Mouse (Mus musculus) testis, postnatal 10 days (tissue): ENCODE measurements around the gene Rho.

Experiments used
- DNase-seq: peaks from one replicate; pipeline ENCODE4 v3.0.0; 2021; ENCODE audit warnings: low spot score

Gene Rho

DNA sequence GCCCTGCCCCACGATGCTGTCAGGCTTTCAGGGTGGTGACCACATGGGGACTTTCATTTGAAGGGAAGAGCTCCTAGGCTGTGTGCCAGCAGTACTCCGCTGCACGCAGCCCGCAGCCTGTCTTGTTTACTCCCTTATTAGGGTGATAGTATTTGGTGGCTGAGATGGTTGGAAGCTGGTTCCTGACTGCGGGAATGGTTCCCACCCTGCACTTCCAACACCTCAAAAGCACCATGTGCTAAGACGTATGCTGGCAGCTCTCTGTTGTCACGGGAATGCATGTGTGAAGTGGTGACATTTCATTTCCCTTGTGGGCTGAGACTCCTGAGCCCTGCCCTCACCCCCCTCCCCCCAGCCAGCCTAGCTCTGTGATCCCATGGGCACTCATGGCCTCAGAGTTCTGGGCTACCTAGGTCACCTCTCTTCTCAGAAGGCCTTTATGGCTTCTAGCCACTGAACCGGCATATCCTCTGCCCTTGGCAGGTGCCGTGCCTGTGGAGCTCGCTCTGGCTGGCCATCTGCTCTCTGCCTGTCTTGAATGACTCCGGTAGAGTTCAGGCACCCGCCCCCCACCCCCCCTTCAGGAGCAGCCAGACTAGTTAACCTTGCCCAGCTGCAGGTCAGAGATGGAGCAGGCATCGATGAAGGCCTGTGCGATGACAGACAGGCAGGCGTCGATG lies 25.5 kb downstream of the Rho start:
- DNase-seq: no peak

DNA sequence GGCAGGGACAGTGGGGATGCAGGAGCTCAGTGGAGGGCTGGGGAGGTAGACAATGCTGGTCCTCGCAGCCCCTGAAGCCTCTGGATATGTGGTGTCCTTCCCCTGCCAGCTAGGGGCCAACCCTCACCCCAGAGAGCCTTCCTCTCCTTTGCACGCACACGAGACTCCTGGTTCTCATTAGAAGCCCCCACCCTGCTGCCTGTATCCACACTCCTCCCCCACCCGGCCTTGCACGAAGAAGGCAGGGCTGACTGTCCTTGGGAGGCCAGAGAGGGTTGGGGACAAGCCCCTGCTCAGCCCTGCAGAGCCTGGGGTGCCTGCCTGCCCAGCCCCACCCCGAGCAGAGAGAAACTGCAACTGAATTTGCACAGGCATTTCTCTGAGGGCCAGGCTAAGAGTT lies 26.1 kb downstream of the Rho start:
- DNase-seq: peak; percentile 64

- DNase-seq: no peak
Measured at GRCm38 (mm10) chr6:115958445-115958844, 26.9 kb downstream of the Rho start.

DNA sequence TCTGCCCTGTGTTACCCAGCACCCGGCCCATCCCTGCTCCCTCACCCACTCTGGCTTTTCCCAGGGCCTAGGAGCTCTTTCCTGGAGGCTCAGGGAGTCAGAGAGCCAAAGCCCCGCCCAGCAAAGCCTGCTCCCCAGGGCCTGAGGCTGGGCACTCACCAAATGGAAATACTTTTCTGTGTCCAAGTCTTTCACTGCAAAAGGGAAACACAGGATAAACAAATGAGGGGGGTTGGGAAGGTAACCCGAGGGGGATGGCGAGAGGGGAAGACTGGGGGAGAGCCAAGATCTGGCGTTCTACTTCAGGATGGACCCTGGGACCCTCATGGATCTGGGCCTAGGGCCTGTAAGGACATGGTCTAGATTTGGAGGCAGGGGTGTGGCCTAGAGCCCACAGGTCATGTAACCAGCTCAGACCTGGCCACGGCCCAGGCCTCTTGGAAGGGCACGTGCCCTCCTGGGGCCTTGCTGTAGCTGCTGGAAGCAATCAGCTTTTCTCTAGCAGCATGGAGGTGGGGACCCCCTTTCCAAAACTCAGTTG lies 27.7 kb downstream of the Rho start:
- DNase-seq: peak; percentile 86

DNA sequence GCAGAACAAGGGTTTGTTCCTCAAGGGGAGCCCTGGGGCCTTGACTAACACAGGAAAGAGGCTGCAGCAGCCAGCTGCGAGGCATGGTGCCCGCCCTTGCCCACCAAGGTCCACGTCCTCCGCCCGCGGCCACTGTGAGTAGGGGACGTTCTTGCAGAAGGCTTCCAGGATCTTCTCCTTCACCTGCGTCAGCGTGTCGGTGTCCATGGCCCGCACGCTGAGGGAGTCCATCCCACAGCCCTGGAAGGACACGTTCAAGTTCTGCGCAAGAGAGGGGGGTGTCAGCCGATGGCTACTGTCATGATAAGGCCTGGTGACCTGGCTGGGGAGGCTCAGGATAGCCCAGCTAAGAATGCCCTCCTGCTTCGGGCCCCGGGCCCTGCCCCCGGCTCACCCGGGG lies 28.8 kb downstream of the Rho start:
- DNase-seq: no peak

- no peak for DNase-seq
Measured at GRCm38 (mm10) chr6:115961743-115962142, 30.2 kb downstream of the Rho start.

DNA sequence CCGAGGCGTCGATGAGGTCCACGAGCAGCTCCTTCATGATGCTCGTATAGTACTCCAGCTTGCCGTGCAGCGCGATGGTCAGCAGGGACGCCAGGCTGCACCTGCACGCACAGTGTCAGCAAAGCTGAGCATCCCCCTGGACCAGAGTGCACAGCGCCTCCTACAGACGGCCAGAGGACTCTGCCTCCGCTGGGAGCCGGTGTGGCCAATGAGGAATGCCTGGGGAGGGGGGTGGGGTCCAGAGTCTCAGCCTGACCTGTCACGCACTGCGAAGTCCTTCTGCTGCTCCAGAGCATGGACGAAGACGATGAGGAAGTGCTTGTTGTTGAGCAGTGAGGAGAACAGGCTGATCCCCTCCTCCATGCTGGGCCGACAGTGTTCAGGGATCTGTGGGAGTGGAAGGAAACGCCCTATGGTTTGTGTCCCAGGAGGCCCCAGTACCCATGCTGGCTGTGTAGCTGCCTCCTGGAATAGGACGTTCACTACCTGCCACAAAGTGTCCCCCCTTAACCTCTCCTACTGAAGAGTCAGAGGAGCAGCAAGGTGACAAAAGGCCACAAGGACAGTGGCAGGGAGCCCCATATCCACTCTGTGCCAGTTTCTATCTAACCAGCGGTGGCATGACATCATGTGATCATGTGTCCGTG lies 31.0 kb downstream of the Rho start:
- DNase-seq: peak; percentile 61

GRCm38 (mm10) chr6:115963656-115964055 lies 32.1 kb downstream of the Rho start:
- DNase-seq: no peak

DNA sequence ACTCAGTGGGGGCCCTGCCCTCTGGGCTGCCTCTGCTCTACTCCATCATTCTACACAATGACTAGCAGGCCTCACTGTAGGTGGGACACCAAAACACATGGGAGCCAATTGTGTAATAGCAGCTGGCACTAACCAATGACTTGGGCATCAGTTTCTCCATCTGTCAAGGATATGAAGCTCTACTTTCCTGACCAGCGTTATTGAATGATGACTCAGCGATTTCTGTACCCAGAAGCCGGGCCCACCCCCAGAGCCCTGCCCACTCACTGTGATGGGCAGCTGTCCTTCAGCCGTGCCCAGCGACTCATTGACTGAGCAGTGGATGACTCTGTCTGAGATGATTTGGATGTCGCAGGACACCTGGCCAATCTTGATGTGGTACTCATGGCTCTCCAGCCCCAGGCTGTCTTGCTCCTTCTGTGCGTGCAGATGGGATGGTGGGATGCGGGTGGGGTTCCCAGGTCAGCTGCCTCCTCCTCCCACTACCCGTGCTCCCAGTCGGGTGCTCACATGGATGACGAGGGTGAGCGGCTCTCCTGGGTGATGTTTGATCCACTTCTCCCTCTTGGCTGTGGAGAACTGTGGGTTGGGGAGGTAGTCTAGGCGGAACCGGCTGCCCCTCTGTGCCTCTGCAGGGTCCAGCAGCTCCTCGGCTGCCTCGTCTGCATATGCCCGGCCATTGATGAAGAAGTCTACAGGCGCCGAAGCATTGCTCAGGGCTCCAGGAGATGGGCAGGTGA lies 34.8 kb downstream of the Rho start:
- DNase-seq: no peak

GRCm38 (mm10) chr6:115967291-115967880 lies 35.8 kb downstream of the Rho start:
- no peak for DNase-seq

GRCm38 (mm10) chr6:115968086-115968485 lies 36.5 kb downstream of the Rho start:
- DNase-seq: no peak

DNA sequence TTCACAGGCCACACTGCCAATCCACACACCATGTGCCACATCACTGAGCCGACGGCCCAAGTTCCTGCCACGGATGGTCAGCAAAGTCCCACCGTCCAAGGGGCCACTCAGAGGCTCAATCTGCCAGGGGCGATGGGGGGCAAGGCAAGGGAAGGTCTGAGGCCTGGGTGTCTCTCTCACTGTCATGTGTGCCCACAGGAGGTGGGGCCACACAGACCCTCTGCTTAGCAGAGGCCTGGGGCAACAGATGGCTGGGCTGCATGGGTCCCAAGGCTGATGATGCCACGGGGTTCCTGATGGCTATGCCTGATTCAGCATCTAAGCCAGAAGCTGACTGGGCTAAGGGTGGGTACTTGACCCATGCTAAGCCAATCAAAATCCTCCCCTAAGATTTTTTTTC lies 37.2 kb downstream of the Rho start:
- DNase-seq: no peak

GRCm38 (mm10) chr6:115969103-115969502 lies 37.6 kb downstream of the Rho start:
- no peak for DNase-seq

DNA sequence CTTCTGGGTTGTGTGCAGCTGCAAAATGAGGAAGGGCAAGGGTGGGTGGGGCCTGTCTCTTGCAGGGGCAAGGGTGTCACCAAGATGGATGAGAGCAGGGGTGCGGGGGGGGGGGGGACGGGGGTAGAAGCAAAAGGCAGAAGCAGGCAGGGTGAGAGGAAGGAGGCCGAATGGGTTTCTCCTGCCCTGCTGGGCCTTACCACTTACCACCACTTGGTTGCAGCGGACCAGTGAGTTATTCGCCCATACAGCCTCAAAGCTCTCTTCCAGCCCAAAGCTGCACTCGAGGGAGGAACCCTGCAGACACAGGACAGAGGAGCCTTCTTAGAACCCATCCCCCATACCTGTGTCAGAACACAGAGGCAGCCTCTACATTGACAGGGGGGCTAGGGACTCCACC lies 38.4 kb downstream of the Rho start:
- DNase-seq: no peak

GRCm38 (mm10) chr6:115971273-115972060 lies 39.9 kb downstream of the Rho start:
- DNase-seq: no peak

GRCm38 (mm10) chr6:115972083-115972764 lies 40.7 kb downstream of the Rho start:
- DNase-seq: no peak

- no peak for DNase-seq
Measured at GRCm38 (mm10) chr6:115973139-115973875, 41.8 kb downstream of the Rho start.

DNA sequence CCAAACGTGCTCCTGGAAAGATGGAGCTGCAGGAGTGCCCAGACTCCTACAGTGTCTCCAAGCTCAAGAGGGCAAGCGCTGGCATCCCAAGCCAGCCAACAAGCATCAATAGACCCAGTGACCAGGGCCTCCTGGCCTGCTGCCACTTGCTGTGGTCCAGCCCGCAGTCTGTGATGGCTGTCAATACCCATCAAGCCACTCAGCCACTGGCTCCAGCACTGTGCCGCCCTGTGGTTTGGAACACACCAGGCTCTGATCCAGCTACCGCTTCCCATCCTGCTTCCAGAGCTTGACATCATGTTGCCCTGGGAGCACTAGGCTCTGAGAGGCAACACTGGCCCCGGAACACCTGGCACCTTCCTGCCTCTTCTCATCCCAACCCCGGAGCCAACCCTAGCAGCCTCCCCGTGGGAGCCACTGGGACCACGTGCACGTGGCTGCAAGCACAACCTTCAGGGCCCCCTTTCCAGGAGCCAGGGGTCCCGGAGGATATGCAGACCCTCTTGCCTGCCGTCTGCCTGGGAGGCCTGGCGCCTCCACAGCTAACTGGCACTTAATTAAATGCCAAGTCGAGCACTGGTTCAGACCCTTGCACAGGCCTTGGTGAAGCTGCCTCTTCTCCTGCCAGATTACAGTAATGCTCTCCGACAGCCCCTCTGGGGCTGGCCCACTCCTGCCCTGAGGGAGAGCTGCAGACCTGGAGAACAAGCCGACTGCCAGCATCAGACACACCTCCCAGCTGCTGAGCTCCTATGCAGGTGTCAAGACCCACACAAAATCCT lies 42.5 kb downstream of the Rho start:
- no peak for DNase-seq

GRCm38 (mm10) chr6:115975606-115976005 lies 44.1 kb downstream of the Rho start:
- no peak for DNase-seq

- DNase-seq: no peak
Measured at GRCm38 (mm10) chr6:115977810-115978209, 46.3 kb downstream of the Rho start.
